Mouse (Mus musculus) splenic B cell, adult 2 months (primary cell): ENCODE data around the gene Rasa3.

Experiments
- DNase-seq: peaks from one replicate; pipeline ENCODE4 v3.0.0-alpha.2; 2011; ENCODE audit warnings: low read depth, low spot score
- H3K27me3 ChIP-seq: 2 replicates; pipeline ENCODE4 v1.6.1; 2012; ENCODE audit warnings: mild to moderate bottlenecking, low read length, moderate library complexity, mixed read lengths; ENCODE audit not compliant: control insufficient read depth, poor library complexity, insufficient read depth, severe bottlenecking
- H3K36me3 ChIP-seq: 2 replicates; pipeline ENCODE4 v1.6.1; 2012; ENCODE audit warnings: mild to moderate bottlenecking, low read length, moderate library complexity, mixed read lengths; ENCODE audit not compliant: control insufficient read depth, poor library complexity, insufficient read depth, severe bottlenecking

Rasa3 gene

GRCm38 (mm10) chr8:13548831-13549230 is 128.6 kb downstream of the Rasa3 start:
- H3K27me3 ChIP-seq, result no peaks in the 10 kb centered on the region
- no peaks in the 10 kb centered on the region for H3K36me3 ChIP-seq
- no peak for DNase-seq

GRCm38 (mm10) chr8:13548235-13548634 is 129.2 kb downstream of the Rasa3 start:
- Histone ChIP-seq H3K36me3 (no peaks in the 10 kb centered on the region), H3K27me3 (no peaks in the 10 kb centered on the region)
- no peak for DNase-seq

GRCm38 (mm10) chr8:13546421-13546820 is 131.0 kb downstream of the Rasa3 start:
- DNase-seq, result no peak
- no peaks in the 10 kb centered on the region for H3K27me3 ChIP-seq
- H3K36me3 ChIP-seq, result no peaks in the 10 kb centered on the region

DNA sequence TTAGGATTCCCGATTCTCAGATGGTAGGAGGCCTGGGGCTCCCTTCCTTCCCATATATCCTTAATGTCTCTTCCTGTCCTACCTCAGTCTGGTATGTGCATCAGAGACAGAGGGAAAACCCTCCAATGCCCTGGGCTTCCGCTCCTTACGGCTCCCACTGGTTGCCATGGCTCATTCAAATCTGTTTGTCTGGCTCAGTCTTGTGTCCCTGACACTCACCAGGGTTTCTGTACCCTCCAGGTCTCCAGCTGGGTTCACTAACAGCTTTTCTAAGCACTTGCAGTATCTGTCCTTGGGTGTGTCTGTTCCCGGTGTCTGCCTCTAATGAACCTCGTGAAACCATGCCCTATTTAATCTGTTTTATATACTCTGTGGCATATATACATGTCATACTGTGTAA is 135.9 kb downstream of the Rasa3 start:
- Histone ChIP-seq H3K36me3 (no peaks in the 10 kb centered on the region), H3K27me3 (no peaks in the 10 kb centered on the region)
- no peak for DNase-seq

- H3K36me3 ChIP-seq, result no peaks in the 10 kb centered on the region
- no peak for DNase-seq
- H3K27me3 ChIP-seq, result no peaks in the 10 kb centered on the region
Measured at GRCm38 (mm10) chr8:13540122-13540521, 137.3 kb downstream of the Rasa3 start.

GRCm38 (mm10) chr8:13538821-13539220 is 138.6 kb downstream of the Rasa3 start:
- no peak for DNase-seq

GRCm38 (mm10) chr8:13537102-13537501 is 140.3 kb downstream of the Rasa3 start:
- DNase-seq, result no peak
- Histone ChIP-seq H3K27me3 (no peaks in the 10 kb centered on the region), H3K36me3 (no peaks in the 10 kb centered on the region)

More at GRCm38 (mm10) chr8:13538821-13539220, 138.6 kb downstream of the Rasa3 start:
- Histone ChIP-seq H3K36me3 (no peaks in the 10 kb centered on the region), H3K27me3 (no peaks in the 10 kb centered on the region)

- DNase-seq, result no peak
Measured at GRCm38 (mm10) chr8:13533123-13533522, 144.3 kb downstream of the Rasa3 start.

GRCm38 (mm10) chr8:13531602-13532171 is 145.7 kb downstream of the Rasa3 start:
- no peak for DNase-seq
- no peaks in the 10 kb centered on the region for H3K36me3 ChIP-seq

More at GRCm38 (mm10) chr8:13533123-13533522, 144.3 kb downstream of the Rasa3 start:
- Histone ChIP-seq H3K27me3 (no peaks in the 10 kb centered on the region), H3K36me3 (no peaks in the 10 kb centered on the region)

DNA sequence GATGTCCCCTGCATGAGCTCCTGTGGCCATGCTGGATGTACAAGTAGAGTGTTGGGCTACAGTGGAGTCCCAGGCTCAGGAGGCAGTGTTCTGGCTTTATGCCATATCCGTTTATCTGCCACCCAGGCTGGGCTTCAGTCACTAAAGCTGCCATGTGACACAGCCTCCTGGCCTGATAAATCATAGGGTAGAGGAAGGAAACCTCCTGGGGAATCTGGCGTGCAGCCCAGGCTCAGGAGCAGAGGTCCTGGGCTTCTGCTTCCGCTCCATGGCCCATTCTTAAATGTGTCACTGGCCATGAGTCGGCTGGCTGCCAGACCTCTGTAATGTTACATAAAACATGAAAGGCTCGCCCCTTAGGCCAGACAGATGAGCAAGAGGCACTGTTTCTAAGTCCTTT is 146.5 kb downstream of the Rasa3 start:
- DNase-seq, result no peak
- Histone ChIP-seq H3K27me3 (no peaks in the 10 kb centered on the region), H3K36me3 (no peaks in the 10 kb centered on the region)

More at GRCm38 (mm10) chr8:13531602-13532171, 145.7 kb downstream of the Rasa3 start:
- no peaks in the 10 kb centered on the region for H3K27me3 ChIP-seq

GRCm38 (mm10) chr8:13530401-13530800 is 147.0 kb downstream of the Rasa3 start:
- H3K27me3 ChIP-seq, result no peaks in the 10 kb centered on the region
- H3K36me3 ChIP-seq, result no peaks in the 10 kb centered on the region
- no peak for DNase-seq

GRCm38 (mm10) chr8:13529891-13530316 is 147.5 kb downstream of the Rasa3 start:
- no peaks in the 10 kb centered on the region for H3K36me3 ChIP-seq
- no peaks in the 10 kb centered on the region for H3K27me3 ChIP-seq
- DNase-seq, result no peak

DNA sequence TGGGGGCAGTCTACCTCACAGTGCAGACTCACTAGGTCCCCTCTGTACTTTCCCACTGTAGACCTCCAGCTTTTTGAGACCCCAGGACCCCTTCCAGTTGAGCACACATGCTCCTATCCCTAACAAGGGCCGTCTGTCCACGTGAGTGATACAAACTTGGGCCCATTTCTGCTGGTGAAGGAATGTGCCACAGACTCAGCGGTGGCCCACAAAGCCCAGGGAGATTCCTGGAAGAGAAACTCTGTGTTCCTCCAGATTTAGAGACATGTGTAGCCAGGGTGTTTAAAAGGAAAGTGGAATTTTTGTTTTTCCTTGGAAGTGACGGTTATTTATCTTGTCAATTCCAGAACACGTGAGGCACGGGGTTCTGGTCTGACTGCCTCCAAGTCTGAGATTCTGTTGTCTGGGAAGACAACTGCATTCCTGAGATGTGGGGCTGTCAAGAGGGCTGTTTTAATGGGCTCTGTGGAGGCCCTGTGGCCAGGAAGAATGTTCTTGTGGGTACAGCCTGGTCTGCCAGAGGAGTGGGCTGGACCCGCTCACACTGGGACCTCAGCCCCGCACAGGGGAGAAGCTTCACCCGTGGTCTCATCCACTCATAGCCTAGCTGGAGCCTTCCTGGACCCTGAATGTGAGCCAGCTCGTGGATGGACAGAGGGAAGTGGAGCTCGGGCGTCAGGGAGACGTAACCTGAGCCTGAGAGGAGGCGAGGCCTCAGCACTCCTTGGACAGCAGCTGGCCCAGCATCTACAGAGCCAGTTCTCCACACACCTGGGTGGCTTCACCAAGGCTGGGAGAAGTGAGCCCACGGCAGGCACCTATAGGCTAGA is 148.2 kb downstream of the Rasa3 start:
- Histone ChIP-seq H3K27me3 (no peaks in the 10 kb centered on the region), H3K36me3 (no peaks in the 10 kb centered on the region)
- no peak for DNase-seq

GRCm38 (mm10) chr8:13521392-13521791 is 156.0 kb downstream of the Rasa3 start:
- Histone ChIP-seq H3K27me3 (no peaks in the 10 kb centered on the region), H3K36me3 (no peaks in the 10 kb centered on the region)
- DNase-seq, result no peak

- Histone ChIP-seq H3K27me3 (no peaks in the 10 kb centered on the region), H3K36me3 (no peaks in the 10 kb centered on the region)
- DNase-seq, result no peak
Measured at GRCm38 (mm10) chr8:13520349-13520748, 157.1 kb downstream of the Rasa3 start.
